Mouse (Mus musculus) embryonic facial prominence, embryonic 11.5 days (tissue): ENCODE results near the gene Abcf2. TPM values are rescaled to one million over a fixed set of nuclear protein-coding genes. Genes with fewer than 3 reads are reported as not detected.
A peak's percentile ranks its signal among the peaks of the same experiment; 100 is the strongest.

Experiments
- ATAC-seq: fragments of 200-750 bp; cut with Nextera tagmentation; replicated peaks from 2 replicates; pipeline ENCODE4 v1.8.0; 2017; ENCODE audit warnings: low read depth; ENCODE audit not compliant: insufficient number of reproducible peaks, low FRiP score, low TSS enrichment
- DNase-seq: peaks from one replicate; pipeline ENCODE4 v3.0.0-alpha.2; 2015; ENCODE audit warnings: low spot score
- H3K27ac ChIP-seq: fragments of 300-500 bp; sonication (generic); replicated peaks from 2 replicates; pipeline ENCODE4 v1.5.1; 2014; ENCODE audit warnings: mild to moderate bottlenecking, low read depth, low read length, control low read depth
- H3K27me3 ChIP-seq: fragments of 300-500 bp; sonication (generic); 2 replicates; pipeline ENCODE4 v1.6.1; 2014; ENCODE audit warnings: mild to moderate bottlenecking, low read length, moderate library complexity, mixed read lengths; ENCODE audit not compliant: control insufficient read depth, insufficient read depth
- H3K36me3 ChIP-seq: fragments of 300-500 bp; sonication (generic); replicated peaks from 2 replicates; pipeline ENCODE4 v1.6.1; 2014; ENCODE audit warnings: low read depth, mild to moderate bottlenecking, low read length, moderate library complexity, mixed read lengths; ENCODE audit not compliant: control insufficient read depth, insufficient read depth
- H3K4me1 ChIP-seq: fragments of 300-500 bp; sonication (generic); 2 replicates; pipeline ENCODE4 v1.6.1; 2014; ENCODE audit warnings: low read length, mixed read lengths; ENCODE audit not compliant: control insufficient read depth, insufficient read depth
- H3K4me2 ChIP-seq: fragments of 300-500 bp; sonication (generic); 2 replicates; pipeline ENCODE4 v1.6.1; 2014; ENCODE audit warnings: low read depth, mild to moderate bottlenecking, control low read depth, low read length, moderate library complexity
- H3K4me3 ChIP-seq: fragments of 300-500 bp; sonication (generic); 2 replicates; pipeline ENCODE4 v1.5.1; 2014; ENCODE audit warnings: low read depth, low read length, control low read depth
- H3K9ac ChIP-seq: fragments of 300-500 bp; sonication (generic); replicated peaks from 2 replicates; pipeline ENCODE4 v1.6.1; 2014; ENCODE audit warnings: mild to moderate bottlenecking, control low read depth, low read length
- H3K9me3 ChIP-seq: fragments of 300-500 bp; sonication (generic); replicated peaks from 2 replicates; pipeline ENCODE4 v1.6.1; 2016; ENCODE audit warnings: mild to moderate bottlenecking, low read length, inconsistent platforms, mixed read lengths; ENCODE audit not compliant: control insufficient read depth
- WGBS: fragments of 180-500 bp; shearing (Covaris S2); extraction: QIAGEN DNeasy Blood & Tissue Kit; methylation state at CpG from one replicate; pipeline ENCODE4 v1.1.7; 2014; 5-methylcytosine and 5-hydroxymethylcytosine counted together
- polyA plus RNA-seq: library from polyadenylated mRNA; unstranded; fragments of >200 nt; fragmentation: Nextera tagmentation; extraction: Ambion mirVana; gene quantifications from 2 replicates; pipeline ENCODE4 v1.2.1, GENCODE M21; 2014

Gene Abcf2
- polyA plus RNA-seq, 1 experiment from 2014 or later = 159 TPM

DNA sequence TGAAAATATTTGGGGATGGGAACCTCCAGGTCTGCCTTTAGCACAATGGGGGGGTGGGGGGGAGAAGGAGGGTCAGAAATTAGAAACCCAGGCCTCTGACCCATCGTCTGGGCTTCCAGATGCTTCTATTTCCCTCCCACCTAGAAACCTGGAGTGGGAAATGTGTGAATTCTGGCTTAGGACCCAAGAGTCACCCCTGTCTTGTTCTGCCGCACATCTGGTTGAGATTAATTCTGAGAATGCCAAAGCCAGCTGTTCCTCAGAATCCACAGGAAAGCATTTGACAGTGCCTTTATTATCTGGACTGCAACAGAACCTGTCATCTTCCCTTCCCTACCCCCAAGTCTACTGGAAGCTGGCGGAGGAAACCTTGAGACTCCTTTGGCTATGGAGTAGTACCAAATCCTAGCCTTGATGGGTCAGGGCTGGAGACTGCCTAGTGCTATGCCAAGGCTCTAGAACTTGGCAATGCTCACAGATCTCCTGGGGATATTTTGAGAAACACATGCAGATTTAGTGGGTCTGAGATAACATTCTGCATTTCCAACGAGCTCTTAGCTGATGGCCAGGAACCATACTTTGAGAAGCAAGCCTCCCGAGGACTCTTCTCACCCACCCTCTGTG, 23.5 kb downstream of the Abcf2 start:
- no peak for ATAC-seq
- no peaks in the 10 kb centered on the region for H3K27me3 ChIP-seq
- H3K9ac ChIP-seq = no peak overlapping the region
- 51% methylated on average over 5 of the region's 5 CpGs for WGBS
- H3K9me3 ChIP-seq = no peaks in the 10 kb centered on the region
- no peaks in the 10 kb centered on the region for H3K4me1 ChIP-seq
- H3K36me3 ChIP-seq = no peaks in the 10 kb centered on the region
- no peak overlapping the region for H3K4me3 ChIP-seq
- peak; percentile 74 for DNase-seq
- no peak overlapping the region for H3K4me2 ChIP-seq
- no peak overlapping the region for H3K27ac ChIP-seq

DNA sequence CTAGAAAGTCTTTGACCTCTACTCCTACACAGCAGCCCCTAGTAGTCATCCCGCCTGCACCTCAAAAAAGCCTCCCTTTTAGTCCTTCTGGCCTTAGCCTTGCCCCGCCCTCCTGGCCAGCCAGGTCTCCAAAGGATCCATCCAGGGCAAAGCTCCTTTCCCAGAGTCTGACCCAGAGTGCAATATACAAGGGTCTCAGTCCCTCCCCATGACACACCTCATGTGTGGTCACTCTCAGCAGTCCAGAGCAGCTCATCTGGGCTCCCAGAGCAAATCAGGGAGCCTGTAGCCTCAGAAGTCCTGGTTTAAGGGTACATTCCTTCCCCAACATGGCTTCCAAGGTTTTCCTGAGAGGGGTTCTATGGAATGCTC, 26.0 kb downstream of the Abcf2 start:
- H3K27me3 ChIP-seq = no peaks in the 10 kb centered on the region
- H3K36me3 ChIP-seq = no peaks in the 10 kb centered on the region
- H3K9me3 ChIP-seq = no peaks in the 10 kb centered on the region
- DNase-seq (no peak), ATAC-seq (no peak)
- no peaks in the 10 kb centered on the region for H3K4me1 ChIP-seq
- no peak overlapping the region; the same call in 1 of the 2 replicates for H3K9ac ChIP-seq
- 53% methylated on average over 2 of the region's 2 CpGs for WGBS
- H3K27ac ChIP-seq = no peak overlapping the region
- H3K4me3 ChIP-seq = no peak overlapping the region
- H3K4me2 ChIP-seq = no peak overlapping the region

DNA sequence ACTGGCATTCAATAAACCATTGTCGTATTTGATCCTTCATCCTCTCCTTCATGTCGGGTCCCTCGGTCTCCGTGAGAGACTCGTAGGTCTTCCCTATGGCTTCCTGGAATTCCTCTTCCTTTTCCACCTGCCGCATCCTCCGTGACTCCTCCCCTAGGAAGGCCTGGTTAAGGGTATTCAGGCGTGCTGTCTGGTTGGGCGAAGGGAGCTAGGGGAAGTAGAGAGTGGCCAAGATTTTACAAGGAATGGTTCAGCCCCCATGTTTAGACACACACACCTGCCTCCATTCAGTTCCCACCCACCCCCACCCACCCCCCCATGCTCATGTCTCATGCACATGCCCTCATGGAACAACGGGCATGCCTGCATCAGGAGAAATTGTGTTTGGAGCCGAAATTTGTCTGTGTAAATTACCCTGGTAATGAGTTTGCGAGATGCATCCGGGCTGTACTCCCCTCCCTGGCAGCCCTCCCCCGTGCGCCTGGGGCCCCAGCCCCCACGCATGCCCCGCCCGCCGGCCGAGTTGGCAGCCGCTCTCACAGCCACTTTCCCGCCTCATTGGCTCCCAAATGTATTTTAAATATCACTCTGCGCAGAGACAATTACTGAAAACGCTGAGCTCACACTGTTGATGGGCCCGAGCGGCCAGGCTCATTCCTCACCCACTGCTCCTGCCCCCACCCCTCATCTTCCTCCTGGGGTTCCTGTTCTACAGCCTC, 26.5 kb downstream of the Abcf2 start:
- Histone ChIP-seq H3K4me2 (no peak overlapping the region), H3K9ac (no peak overlapping the region; the same call in none of the 2 replicates), H3K36me3 (no peaks in the 10 kb centered on the region), H3K4me1 (no peaks in the 10 kb centered on the region), H3K27me3 (no peaks in the 10 kb centered on the region), H3K4me3 (no peak overlapping the region), H3K9me3 (no peaks in the 10 kb centered on the region), H3K27ac (no peak overlapping the region)
- peak; percentile 57; the same call in 1 of the 2 replicates for ATAC-seq
- DNase-seq = peak; percentile 45
- 32% methylated on average over 26 of the region's 26 CpGs for WGBS

- ATAC-seq = no peak
- no peak overlapping the region for H3K9ac ChIP-seq
- H3K4me3 ChIP-seq = no peak overlapping the region
- 82% methylated on average over 7 of the region's 7 CpGs for WGBS
- no peak overlapping the region for H3K27ac ChIP-seq
- no peak overlapping the region for H3K4me2 ChIP-seq
- H3K27me3 ChIP-seq = no peaks in the 10 kb centered on the region
- H3K36me3 ChIP-seq = no peaks in the 10 kb centered on the region
- peaks cover 3% of the 10 kb centered on the region; the same call in 1 of the 2 replicates for H3K4me1 ChIP-seq
- H3K9me3 ChIP-seq = no peaks in the 10 kb centered on the region
- no peak for DNase-seq
These were observed 34.6 kb downstream of the Abcf2 start for GRCm38 (mm10) chr5:24542643-24543042.

DNA sequence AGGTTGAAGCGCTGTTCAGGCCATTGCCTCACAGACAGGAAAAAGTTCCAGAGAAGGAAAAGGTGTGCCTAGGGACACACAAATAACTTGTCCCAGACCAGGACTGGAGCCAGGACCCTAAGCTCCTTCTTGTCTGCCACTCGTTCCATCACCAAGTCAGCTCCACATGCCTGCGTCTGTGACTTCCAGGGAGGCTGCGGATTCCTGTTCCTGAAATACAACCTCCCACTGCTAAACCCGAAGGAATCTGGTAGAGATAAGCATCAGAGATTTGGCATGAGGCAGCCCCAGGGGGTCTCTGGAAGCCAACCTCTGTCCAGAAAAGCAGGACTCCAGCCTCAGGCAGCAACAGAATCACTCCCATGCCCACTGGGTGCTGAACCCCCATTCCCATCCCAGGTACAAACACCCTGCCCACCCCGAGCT, 36.1 kb downstream of the Abcf2 start:
- Histone ChIP-seq H3K27me3 (no peaks in the 10 kb centered on the region), H3K27ac (no peak overlapping the region), H3K9ac (no peak overlapping the region), H3K4me1 (peaks cover 3% of the 10 kb centered on the region; the same call in 1 of the 2 replicates), H3K9me3 (no peaks in the 10 kb centered on the region), H3K4me3 (no peak overlapping the region), H3K4me2 (peak overlapping the region; percentile 4; the same call in 1 of the 2 replicates), H3K36me3 (no peaks in the 10 kb centered on the region)
- 24% methylated on average over 6 of the region's 6 CpGs for WGBS
- no peak for ATAC-seq
- no peak for DNase-seq

- H3K27me3 ChIP-seq = no peaks in the 10 kb centered on the region
- H3K4me2 ChIP-seq = peak within 1 kb of the TSS; percentile 14
- no peaks in the 10 kb centered on the region for H3K36me3 ChIP-seq
- no peaks in the 10 kb centered on the region for H3K9me3 ChIP-seq
- H3K4me3 ChIP-seq = no peak within 1 kb of the TSS
- peaks cover 3% of the 10 kb centered on the region; the same call in 1 of the 2 replicates for H3K4me1 ChIP-seq
- H3K9ac ChIP-seq = no peak within 1 kb of the TSS
- H3K27ac ChIP-seq = no peak within 1 kb of the TSS
- WGBS = 36% methylated on average over 14 of the region's 14 CpGs
- ATAC-seq = 0 out of 2 replicates have a peak, but pooled peaks have one; percentile 40
- no peak for DNase-seq
These were observed 36.7 kb downstream of the Abcf2 start, which contains the start of gene Asb10 for GRCm38 (mm10) chr5:24540387-24541143. Asb10 (minus strand) TSS chr5:24540978.

DNA sequence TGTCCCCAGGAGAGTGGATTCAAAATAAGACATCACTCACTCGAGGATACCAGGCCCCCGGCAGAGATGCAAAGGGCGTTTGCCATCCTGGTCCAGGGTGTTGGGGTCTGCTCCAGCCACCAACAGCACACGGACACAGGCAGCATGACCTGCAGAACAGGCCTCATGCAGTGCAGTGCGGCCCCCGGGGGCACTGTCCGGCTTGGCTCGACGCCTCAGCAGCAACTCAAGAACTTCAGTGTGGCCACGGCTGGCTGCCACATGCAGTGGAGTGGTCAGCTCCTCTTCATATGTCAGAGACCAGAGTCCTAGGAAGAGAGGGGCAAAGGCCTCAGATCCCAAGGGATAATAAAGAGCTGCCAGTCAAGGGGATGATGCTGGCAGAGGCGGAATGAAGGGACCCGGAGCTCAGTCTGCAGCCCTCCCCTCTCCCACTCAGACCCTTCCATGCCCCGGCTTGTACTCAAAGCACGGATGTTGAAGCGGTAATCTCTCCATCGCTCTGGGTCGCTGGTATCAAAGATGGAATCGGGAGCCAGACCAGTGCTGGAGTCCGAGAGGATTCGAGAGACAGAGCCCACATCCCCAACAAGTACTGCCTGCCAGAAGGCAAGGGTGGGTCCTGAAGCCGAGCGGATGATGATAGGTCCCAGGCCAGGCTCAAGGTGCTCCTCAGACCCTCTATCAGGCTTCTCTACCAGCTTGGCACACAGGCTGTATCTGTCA, 37.5 kb downstream of the Abcf2 start:
- H3K4me2 ChIP-seq = no peak overlapping the region
- H3K4me3 ChIP-seq = no peak overlapping the region
- peaks cover 3% of the 10 kb centered on the region; the same call in 1 of the 2 replicates for H3K4me1 ChIP-seq
- no peak overlapping the region for H3K27ac ChIP-seq
- DNase-seq (no peak), ATAC-seq (no peak)
- H3K9ac ChIP-seq = no peak overlapping the region
- no peaks in the 10 kb centered on the region for H3K27me3 ChIP-seq
- WGBS = 80% methylated on average over 22 of the region's 22 CpGs
- no peaks in the 10 kb centered on the region for H3K36me3 ChIP-seq
- H3K9me3 ChIP-seq = no peaks in the 10 kb centered on the region
